Mouse (Mus musculus): Measurements from ENCODE around the gene Kank2. TPM values are rescaled to one million over a fixed set of nuclear protein-coding genes. Genes with fewer than 3 reads are reported as not detected.
A peak's percentile ranks its signal among the peaks of the same experiment; 100 is the strongest.
"Not testable (repeated sequence)": the region's sequence is repeated elsewhere in the genome, so short reads cannot be mapped to it uniquely, and the experiment has no call there.

Kank2 gene
- polyA plus RNA-seq, 1 experiment from 2014 or later = 17.8 TPM

GRCm38 (mm10) chr9:21773396-21773795, 25.1 kb downstream of the Kank2 start:
- not testable (repeated sequence) for DNase-seq (ENCODE audit: low spot score); H3K4me3 ChIP-seq; H3K27ac ChIP-seq (replicated peaks); H3K9me3 ChIP-seq; H3K27me3 ChIP-seq (replicated peaks; ENCODE audit: low read depth, poor library complexity, severe bottlenecking)
- Histone ChIP-seq H3K36me3 (replicated peaks) (peaks cover 93% of the 10 kb centered on the region), H3K4me1 (peaks cover 15% of the 10 kb centered on the region)
- WGBS = 81% methylated on average over 5 of the region's 5 CpGs

GRCm38 (mm10) chr9:21769558-21770183, 28.9 kb downstream of the Kank2 start:
- peaks cover 81% of the 10 kb centered on the region for H3K36me3 ChIP-seq (replicated peaks)
- peaks cover 36% of the 10 kb centered on the region for H3K4me1 ChIP-seq
- no peak for DNase-seq (ENCODE audit: low spot score)
- H3K9me3 ChIP-seq = no peaks in the 10 kb centered on the region
- 85% methylated on average over 26 of the region's 26 CpGs for WGBS
- no peaks in the 10 kb centered on the region for H3K27me3 ChIP-seq (replicated peaks; ENCODE audit: low read depth, poor library complexity, severe bottlenecking)
- H3K27ac ChIP-seq (replicated peaks) = peak overlapping the region; percentile 88
- no peak overlapping the region for H3K4me3 ChIP-seq

DNA sequence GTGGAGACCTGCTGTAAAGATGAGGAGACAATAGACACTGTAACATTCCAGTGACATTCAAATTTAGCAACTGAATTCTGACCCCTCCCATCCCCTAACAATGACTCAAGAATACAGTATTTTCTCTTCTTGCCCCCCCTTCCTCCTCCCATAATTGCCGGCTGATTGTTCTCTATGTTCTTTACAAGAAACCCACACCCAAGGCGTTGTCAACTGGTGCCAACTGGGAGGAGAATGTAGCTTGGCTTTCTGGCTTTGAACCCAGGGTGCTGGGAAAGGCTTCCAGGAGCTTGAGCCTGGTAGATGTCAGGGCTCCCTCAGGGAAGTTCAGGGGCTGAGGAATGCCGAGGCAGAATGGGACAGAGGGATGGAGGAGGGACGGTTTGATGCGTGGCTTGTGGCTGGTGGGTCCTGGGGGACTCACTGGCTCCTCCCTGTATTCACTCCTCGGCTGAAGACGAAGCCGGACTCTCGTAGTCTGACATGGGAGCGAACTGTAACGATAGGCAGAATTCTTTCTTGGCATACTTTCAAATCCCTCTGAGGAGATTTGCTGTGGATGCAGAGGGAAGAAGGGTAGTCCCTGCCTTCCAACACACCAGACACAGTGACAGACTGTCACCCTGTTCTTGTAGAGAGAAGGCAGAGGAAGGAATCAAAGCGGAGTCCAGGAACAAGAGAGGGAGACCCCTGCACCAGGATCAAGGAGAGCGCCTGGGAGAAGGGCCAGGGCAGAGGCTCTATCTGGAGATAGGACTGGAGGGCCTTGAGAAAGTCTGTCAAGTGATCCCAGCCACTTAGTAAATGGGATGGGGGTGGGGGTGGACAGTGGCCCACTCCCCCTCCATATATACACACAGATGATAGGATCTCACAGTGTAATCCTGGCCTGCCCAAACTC, 29.8 kb downstream of the Kank2 start:
- Histone ChIP-seq H3K36me3 (replicated peaks) (peaks cover 72% of the 10 kb centered on the region), H3K9me3 (no peaks in the 10 kb centered on the region), H3K27me3 (replicated peaks; ENCODE audit: low read depth, poor library complexity, severe bottlenecking) (no peaks in the 10 kb centered on the region), H3K27ac (replicated peaks) (peak overlapping the region; percentile 88), H3K4me3 (peak overlapping the region; percentile 24; the same call in 1 of the 2 replicates), H3K4me1 (peaks cover 36% of the 10 kb centered on the region)
- no peak for DNase-seq (ENCODE audit: low spot score)
- 56% methylated on average over 13 of the region's 13 CpGs for WGBS

DNA sequence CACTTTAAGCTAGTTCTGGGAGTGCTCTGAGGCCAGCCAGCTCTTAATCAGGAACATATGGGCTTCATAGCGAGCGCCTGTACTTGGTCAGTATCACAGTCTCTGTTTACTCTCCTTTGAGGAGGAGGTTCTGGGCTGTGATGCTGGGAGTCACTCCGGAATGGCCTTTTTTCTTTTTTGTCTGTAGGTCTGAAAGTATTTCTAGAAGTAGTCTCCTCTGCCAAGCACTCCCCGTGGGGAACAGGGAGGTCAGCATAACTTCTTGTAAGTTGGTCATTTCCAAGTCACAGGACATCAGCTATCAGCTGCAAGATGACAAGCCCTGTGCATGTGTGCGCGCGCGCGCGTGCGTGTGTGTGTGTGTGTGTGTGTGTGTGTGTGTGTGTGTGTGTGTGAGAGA, 30.6 kb downstream of the Kank2 start:
- Histone ChIP-seq H3K27ac (replicated peaks) (peak overlapping the region; percentile 88), H3K9me3 (no peaks in the 10 kb centered on the region), H3K4me1 (peaks cover 36% of the 10 kb centered on the region), H3K36me3 (replicated peaks) (peaks cover 63% of the 10 kb centered on the region), H3K27me3 (replicated peaks; ENCODE audit: low read depth, poor library complexity, severe bottlenecking) (no peaks in the 10 kb centered on the region), H3K4me3 (0 out of 2 replicates have a peak overlapping the region, but pooled peaks have one; percentile 14)
- peak; percentile 72 for DNase-seq (ENCODE audit: low spot score)
- 48% methylated on average over 11 of the region's 11 CpGs for WGBS

DNA sequence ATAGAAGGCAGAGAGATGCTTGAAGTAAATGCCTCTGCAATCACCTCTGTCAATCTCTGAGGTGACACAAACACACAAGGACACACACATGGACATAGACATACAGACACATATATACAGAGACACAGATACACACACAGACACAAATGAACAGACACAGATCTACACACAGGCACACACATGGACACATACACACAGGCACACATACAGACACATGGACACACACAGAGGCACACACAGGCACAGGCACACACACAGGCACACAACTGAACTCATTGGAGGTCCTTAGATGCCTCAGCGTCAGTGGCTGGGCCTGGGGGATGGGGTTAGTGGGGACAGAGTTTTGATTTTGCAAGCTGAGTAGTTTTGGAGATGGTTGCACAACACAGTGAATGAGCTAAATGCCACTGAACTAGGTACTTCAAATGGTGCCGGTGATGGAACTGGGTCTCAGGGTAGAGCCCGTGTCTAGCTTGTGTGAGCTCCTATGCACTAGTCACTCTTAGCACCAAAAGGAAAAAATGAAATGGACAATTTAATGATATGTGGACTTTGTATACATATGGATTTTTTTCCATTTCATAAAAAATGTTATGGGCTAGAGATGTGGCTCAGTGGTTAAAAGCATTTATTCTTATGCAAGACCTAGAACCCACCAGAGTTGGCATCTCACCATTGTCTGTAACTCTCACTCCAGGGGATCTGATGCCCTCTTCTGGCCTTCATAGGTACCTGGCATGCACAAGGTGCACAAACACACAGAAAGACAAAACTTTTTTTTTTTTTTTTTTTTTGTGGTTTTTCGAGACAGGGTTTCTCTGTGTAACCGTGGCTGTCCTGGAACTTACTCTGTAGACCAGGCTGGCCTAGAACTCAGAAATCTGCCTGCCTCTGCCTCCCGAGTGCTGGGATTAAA, 34.2 kb downstream of the Kank2 start:
- Histone ChIP-seq H3K4me3 (no peak overlapping the region), H3K4me1 (peaks cover 36% of the 10 kb centered on the region), H3K9me3 (no peaks in the 10 kb centered on the region), H3K36me3 (replicated peaks) (peaks cover 30% of the 10 kb centered on the region), H3K27ac (replicated peaks) (no peak overlapping the region), H3K27me3 (replicated peaks; ENCODE audit: low read depth, poor library complexity, severe bottlenecking) (no peaks in the 10 kb centered on the region)
- 95% methylated on average over 6 of the region's 6 CpGs for WGBS
- no peak for DNase-seq (ENCODE audit: low spot score)

GRCm38 (mm10) chr9:21762135-21762534, 36.4 kb downstream of the Kank2 start:
- no peak for DNase-seq (ENCODE audit: low spot score)
- Histone ChIP-seq H3K36me3 (replicated peaks) (peaks cover 31% of the 10 kb centered on the region), H3K27me3 (replicated peaks; ENCODE audit: low read depth, poor library complexity, severe bottlenecking) (no peaks in the 10 kb centered on the region), H3K9me3 (no peaks in the 10 kb centered on the region), H3K4me1 (peaks cover 23% of the 10 kb centered on the region), H3K4me3 (no peak overlapping the region), H3K27ac (replicated peaks) (no peak overlapping the region)

GRCm38 (mm10) chr9:21760155-21761088, 38.1 kb downstream of the Kank2 start, which contains the start of gene Spc24:
Gene Spc24, minus strand, starts transcription at chr9:21760303.
- H3K27ac ChIP-seq (replicated peaks) = peak within 1 kb of the TSS; percentile 98
- peaks cover 36% of the 10 kb centered on the region for H3K36me3 ChIP-seq (replicated peaks)
- no peaks in the 10 kb centered on the region for H3K27me3 ChIP-seq (replicated peaks; ENCODE audit: low read depth, poor library complexity, severe bottlenecking)
- no peaks in the 10 kb centered on the region for H3K9me3 ChIP-seq
- WGBS = 1% methylated on average over 54 of the region's 54 CpGs
- peak; percentile 97 for DNase-seq (ENCODE audit: low spot score)
- H3K4me1 ChIP-seq = peaks cover 16% of the 10 kb centered on the region
- peak within 1 kb of the TSS; percentile 94 for H3K4me3 ChIP-seq

- Histone ChIP-seq H3K4me1 (peaks cover 18% of the 10 kb centered on the region), H3K27ac (replicated peaks) (peak overlapping the region; percentile 98), H3K36me3 (replicated peaks) (peaks cover 43% of the 10 kb centered on the region), H3K27me3 (replicated peaks; ENCODE audit: low read depth, poor library complexity, severe bottlenecking) (no peaks in the 10 kb centered on the region), H3K4me3 (peak overlapping the region; percentile 94), H3K9me3 (no peaks in the 10 kb centered on the region)
- WGBS = under 1% methylated on average over 20 of the region's 20 CpGs
- no peak for DNase-seq (ENCODE audit: low spot score)
Observed at GRCm38 (mm10) chr9:21759718-21760117, 38.8 kb downstream of the Kank2 start.

- Histone ChIP-seq H3K27ac (replicated peaks) (peak overlapping the region; percentile 98), H3K4me1 (peaks cover 21% of the 10 kb centered on the region), H3K4me3 (peak overlapping the region; percentile 94), H3K9me3 (no peaks in the 10 kb centered on the region), H3K36me3 (replicated peaks) (peaks cover 52% of the 10 kb centered on the region), H3K27me3 (replicated peaks; ENCODE audit: low read depth, poor library complexity, severe bottlenecking) (no peaks in the 10 kb centered on the region)
- WGBS = 62% methylated on average over 14 of the region's 14 CpGs
- DNase-seq (ENCODE audit: low spot score) = no peak
Observed at GRCm38 (mm10) chr9:21758576-21759529, 39.7 kb downstream of the Kank2 start.

DNA sequence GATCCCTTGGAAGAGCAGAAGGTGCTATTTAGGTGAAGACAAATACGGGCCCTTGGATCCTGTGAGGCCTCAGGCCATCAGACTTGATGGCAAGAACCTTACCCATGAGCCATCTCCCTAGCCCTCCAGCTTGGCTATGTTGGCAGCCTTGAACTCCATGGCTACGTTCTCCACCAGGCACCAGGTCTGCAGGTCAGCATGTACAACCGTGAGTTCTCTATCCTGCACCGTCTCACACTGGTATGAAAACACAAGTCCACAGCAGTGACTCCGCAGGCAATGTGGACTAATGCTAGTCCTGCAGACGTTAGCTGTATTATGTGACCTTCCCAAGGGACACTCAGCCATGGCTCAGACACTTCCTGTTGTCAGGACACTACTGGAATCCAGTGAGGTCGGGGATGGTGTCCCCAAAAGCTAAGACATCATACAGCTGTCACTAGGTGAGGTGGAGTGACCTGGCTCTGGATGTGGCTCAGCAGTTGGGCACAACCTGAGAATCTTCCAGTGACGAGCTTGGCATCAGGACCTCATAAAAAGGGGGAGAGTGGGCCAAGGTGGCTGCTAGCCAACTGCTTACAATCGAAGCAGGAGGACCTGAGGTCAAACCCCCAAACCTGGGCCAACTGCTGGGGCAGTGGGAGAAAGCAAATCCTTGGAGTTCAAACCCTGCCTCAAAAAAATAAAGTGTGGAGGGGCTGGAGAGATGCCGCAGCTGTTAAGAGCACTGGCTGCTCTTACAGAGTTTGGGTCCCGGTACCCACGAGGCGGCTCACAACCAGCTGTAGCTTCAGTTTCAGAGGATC, 43.8 kb downstream of the Kank2 start:
- peaks cover 72% of the 10 kb centered on the region for H3K36me3 ChIP-seq (replicated peaks)
- no peak for DNase-seq (ENCODE audit: low spot score)
- H3K4me3 ChIP-seq = no peak overlapping the region
- no peaks in the 10 kb centered on the region for H3K9me3 ChIP-seq
- no peaks in the 10 kb centered on the region for H3K27me3 ChIP-seq (replicated peaks; ENCODE audit: low read depth, poor library complexity, severe bottlenecking)
- peaks cover 30% of the 10 kb centered on the region for H3K4me1 ChIP-seq
- whole genome bisulfite sequencing = 81% methylated on average over 13 of the region's 13 CpGs
- H3K27ac ChIP-seq (replicated peaks) = no peak overlapping the region

Measured in embryonic facial prominence, embryonic 10.5 days (tissue).